Mouse (Mus musculus) megakaryocyte progenitor cell, adult 5-6 weeks (primary cell): ENCODE data around the gene Msi2. TPM values are rescaled to one million over a fixed set of nuclear protein-coding genes. Genes with fewer than 3 reads are reported as not detected.
A peak's percentile ranks its signal among the peaks of the same experiment; 100 is the strongest.

Experiments used
- ATAC-seq: replicated peaks from 2 replicates; pipeline ENCODE4 v1.8.0; 2016; ENCODE audit warnings: mild to moderate bottlenecking, moderate TSS enrichment, inconsistent platforms; ENCODE audit not compliant: poor library complexity
- total RNA-seq, 2 experiments: library from RNA; stranded (forward) in 1 of 2; stranded (reverse) in 1 of 2; fragments of 157-497, 149-512 nt in 1 of 2; fragments of 200-1000 nt in 1 of 2; gene quantifications; 2 replicates each; pipeline versions ENCODE4 v1.2.3 to v1.2.4; 2015 to 2017

The Msi2 gene
- total RNA-seq, 2 experiments from 2014 or later: 35.4 to 46.6 TPM

GRCm38 (mm10) chr11:88618732-88619309 is 99.5 kb downstream of the Msi2 start:
- ATAC-seq: peak; percentile 62

- ATAC-seq: no peak
Observed at GRCm38 (mm10) chr11:88618005-88618501, 100.3 kb downstream of the Msi2 start.

- no peak for ATAC-seq
Observed at GRCm38 (mm10) chr11:88617380-88617779, 100.9 kb downstream of the Msi2 start.

GRCm38 (mm10) chr11:88614527-88615305 is 103.6 kb downstream of the Msi2 start:
- no peak for ATAC-seq

GRCm38 (mm10) chr11:88613771-88614526 is 104.4 kb downstream of the Msi2 start:
- ATAC-seq: peak; percentile 83

- no peak for ATAC-seq
Observed at GRCm38 (mm10) chr11:88613008-88613407, 105.3 kb downstream of the Msi2 start.

GRCm38 (mm10) chr11:88612141-88612540 is 106.2 kb downstream of the Msi2 start:
- no peak for ATAC-seq

- ATAC-seq: no peak
Observed at GRCm38 (mm10) chr11:88610809-88611208, 107.5 kb downstream of the Msi2 start.

GRCm38 (mm10) chr11:88610112-88610511 is 108.2 kb downstream of the Msi2 start:
- ATAC-seq: no peak

GRCm38 (mm10) chr11:88608584-88608983 is 109.7 kb downstream of the Msi2 start:
- peak; percentile 9; the same call in 1 of the 2 replicates for ATAC-seq

- no peak for ATAC-seq
Observed at GRCm38 (mm10) chr11:88607725-88608383, 110.5 kb downstream of the Msi2 start.

GRCm38 (mm10) chr11:88605771-88606170 is 112.5 kb downstream of the Msi2 start:
- no peak for ATAC-seq

- peak; percentile 43; the same call in 1 of the 2 replicates for ATAC-seq
Observed at GRCm38 (mm10) chr11:88605098-88605525, 113.2 kb downstream of the Msi2 start.

GRCm38 (mm10) chr11:88604635-88605034 is 113.7 kb downstream of the Msi2 start:
- ATAC-seq: no peak

GRCm38 (mm10) chr11:88603366-88603765 is 114.9 kb downstream of the Msi2 start:
- ATAC-seq: no peak

- ATAC-seq: 0 out of 2 replicates have a peak, but pooled peaks have one; percentile 9
Observed at GRCm38 (mm10) chr11:88602471-88603120, 115.7 kb downstream of the Msi2 start.

GRCm38 (mm10) chr11:88600194-88600593 is 118.1 kb downstream of the Msi2 start:
- ATAC-seq: no peak

- ATAC-seq: peak; percentile 72
Observed at GRCm38 (mm10) chr11:88599332-88600130, 118.8 kb downstream of the Msi2 start.

GRCm38 (mm10) chr11:88598848-88599175 is 119.5 kb downstream of the Msi2 start:
- ATAC-seq: no peak
